Mouse (Mus musculus): ENCODE measurements around the gene A830005F24Rik.
"Not testable (repeated sequence)": the region's sequence is repeated elsewhere in the genome, so short reads cannot be mapped to it uniquely, and the experiment has no call there.

Gene A830005F24Rik

DNA sequence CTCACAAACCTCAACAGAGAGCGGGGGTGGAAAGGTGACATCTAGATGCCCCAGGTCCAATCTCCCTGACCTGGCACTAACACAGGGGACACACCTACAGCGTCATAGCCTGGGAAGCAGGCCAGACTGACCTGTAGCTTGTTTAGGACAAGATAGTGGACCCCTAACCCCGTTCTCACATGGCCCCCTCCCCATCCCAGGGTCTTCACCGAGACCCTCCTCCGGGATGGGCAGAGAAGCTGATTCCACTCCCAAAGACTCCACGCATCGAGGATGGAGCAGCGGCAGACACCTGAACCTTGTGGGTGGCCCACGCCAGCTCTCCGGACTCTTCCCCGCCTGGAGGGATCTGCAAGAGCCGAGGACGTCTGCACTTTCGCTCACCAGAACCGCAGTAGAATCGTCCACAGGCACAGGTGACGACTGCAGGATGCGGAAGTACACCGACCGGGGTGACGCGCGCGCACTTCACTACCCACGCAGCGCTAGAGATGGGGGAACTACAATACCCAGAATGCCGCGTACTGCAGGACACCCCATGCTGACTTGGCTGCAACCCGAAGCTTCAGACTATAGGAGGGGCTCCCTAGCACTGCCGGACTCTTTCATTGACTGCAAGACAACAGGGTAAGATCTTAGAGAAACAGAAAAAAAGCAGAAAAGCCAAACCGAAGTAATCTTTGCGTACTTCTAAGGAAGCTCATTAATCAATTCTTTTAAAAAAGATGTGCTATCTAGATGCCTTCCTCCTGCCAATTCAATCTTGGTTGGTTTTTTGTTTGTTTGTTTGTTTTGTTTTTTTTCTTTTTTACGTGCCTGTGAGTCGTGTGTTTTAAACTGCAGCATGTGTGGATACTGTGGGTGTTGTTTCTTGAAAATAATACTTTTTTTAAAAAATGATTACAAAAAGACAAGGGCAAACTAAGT, at the start of gene A830005F24Rik, which contains the start of gene Zfp169:
A830005F24Rik (plus strand) TSS at position 568 of the 927 bp plus-strand sequence.
Zfp169 (minus strand) TSS at position 449 of the 927 bp plus-strand sequence.
- DNase-seq (ENCODE audit: low spot score in 2 of 2): peak; percentile 87 to 93

DNA sequence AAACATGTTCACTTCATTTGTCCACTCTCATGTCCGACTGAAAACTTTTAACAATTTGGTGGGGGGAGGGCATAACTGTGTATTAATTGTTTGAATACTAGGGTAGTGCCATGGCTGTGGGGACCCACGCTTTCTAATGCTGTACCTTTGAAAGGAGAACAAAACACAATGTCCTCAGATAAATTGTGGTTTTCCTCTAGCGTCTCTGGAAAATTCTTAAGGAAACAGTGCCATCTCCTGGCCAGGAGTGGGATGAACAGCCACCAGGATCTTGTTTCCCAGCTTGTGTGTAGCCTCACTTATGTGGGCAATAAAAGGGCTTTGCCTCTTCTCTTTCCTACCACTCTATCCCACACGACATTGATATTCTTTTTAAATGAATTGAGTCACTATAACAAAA, 49.2 kb upstream of the A830005F24Rik start:
- DNase-seq (ENCODE audit: low spot score in 2 of 2): peak; percentile 47 to 49

DNA sequence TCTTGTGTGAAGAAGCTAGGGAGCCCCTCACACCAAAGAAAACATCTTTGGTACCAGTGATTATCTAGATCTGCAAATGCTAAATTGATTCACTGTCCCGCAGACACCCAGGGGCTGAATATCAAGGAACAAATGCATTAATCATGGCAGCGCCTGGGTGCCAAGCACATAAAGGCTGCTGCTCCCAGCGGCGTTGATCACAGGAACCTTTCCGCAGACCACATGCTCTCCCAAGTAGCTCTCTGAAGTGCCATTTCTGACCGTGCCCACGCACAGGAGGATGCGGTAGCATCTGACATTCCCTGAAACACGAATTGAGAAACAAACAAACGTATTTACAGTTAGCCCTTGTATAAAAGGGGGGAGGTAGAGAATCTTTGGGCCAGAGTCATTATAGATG, 47.2 kb upstream of the A830005F24Rik start:
- no peak for DNase-seq (ENCODE audit: low spot score in 2 of 2)

DNA sequence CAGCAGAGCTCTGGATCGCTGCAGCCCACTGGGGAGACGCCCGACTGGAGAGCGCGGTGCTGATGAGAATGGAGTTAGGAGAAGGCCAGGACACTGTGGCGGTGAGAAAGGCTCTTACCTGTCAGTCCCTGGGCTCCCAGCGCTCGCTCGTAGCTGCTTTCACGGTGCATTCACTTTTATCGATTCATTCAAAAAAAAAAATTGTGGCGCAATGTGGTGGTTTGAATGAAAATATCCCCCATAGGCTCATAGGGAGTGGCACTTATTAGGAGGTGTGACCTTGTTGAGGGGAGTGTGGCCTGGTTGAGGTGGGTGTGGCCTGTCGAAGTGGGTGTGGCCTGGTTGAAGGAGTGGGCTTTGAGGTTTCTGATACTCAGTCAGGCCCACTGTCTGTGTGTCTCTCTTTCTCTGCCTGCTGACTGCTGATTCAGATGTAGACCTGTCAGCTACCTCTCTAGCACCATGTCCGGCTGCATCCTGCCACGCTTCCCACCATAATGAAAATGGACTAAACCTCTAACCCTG, 44.7 kb upstream of the A830005F24Rik start:
- no peak for DNase-seq (ENCODE audit: low spot score in 2 of 2)

DNA sequence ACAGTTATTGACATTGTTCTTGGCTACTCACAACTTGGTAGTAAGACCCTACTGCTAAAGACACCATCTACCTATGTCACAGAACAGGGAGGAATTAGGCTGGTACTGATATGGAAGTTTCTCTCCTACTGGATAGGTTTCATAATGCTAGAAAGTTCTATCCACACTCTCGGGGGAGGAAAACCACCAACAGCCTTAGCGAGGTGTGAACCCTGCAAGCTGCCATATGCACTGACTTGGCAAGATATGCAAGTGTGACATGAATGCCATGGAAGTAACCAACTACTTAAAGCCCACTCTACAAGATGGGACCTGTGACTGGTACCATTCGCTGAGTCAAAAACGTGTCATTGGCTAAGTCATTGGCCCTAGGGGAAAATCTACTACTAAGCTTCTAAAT, 29.8 kb upstream of the A830005F24Rik start:
- DNase-seq (ENCODE audit: low spot score in 2 of 2): no peak

DNA sequence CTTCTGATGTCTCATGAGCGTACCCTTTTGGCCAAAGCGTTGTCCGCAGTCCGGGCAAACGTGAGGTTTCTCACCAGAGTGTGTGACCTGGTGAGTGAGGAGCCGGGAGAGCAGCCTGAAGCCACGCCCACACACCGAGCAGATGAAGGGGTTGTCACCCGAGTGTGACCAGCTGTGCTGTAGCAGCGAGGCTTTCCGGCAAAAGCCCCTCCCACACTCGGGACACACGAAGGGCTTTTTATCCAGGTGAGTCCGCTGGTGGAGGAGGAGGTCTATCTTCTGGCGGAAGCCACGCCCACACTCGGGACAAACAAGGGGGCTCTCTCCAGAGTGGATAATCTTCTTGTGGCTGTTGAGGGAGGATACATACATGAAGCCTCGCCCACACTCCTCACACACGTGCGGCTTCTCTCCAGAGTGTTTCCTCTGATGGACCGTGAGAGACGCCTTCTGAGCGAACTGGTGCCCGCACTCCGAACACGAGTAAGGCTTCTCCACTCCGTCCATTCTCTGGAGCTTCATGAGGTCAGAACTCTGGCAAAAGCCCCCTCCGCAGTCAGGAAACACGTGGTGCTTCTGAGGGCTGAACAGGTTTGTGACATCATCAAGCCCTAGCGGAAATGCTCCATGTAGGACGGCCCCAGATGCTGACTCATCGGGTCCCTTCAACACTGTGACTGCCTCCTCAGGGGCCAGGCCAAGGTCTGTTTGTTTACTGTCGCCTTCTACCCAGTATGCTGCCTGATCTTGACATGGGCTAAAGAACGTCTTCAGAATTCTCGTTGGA, 22.8 kb upstream of the A830005F24Rik start:
- DNase-seq (ENCODE audit: low spot score in 2 of 2): no peak

DNA sequence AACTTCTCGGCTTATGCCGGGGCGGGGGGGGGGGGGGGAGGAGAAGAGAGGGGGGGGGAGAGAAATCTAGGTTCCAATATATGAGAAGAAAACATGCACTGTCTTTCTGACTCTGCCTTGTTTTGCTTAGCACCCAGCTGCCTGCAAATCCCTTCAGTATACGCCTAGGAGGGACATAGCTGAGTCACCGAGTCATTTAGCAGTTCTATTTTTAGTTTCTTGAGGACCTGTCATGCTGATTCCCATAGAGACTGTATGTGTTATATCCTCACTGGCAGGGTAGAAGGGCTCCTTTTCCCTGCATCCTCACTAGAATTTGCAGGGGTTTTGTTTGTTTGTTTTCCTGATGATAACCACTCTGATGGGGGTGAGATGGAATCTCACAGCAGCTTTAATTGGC, 20.2 kb upstream of the A830005F24Rik start:
- peak in 1 of 2 experiments; percentile 12 for DNase-seq (ENCODE audit: low spot score in 2 of 2)

DNA sequence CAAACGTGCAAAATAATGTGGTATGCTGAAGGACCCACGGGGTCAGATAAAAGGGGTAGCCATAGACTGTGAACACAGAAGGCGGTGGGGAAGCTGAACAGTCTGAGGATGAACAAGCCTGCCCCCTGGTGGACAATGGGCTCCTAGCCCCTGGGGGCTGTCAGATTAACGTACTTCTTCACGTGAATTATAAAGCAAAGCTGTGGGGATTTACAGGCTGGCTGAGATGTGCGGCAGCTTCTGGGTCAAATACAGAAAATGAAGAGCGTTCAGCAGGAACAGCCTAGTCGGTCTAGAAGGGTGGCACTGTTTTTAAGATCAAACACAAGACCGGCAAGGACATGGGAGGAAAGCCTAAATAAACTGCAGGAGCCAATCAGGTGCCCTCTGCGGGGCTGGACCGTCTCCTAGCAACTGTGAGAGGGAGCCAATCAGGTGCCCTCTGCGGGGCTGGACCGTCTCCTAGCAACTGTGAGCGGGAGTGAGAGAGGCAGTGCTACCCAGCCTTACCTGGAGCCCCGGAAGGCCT, 15.6 kb upstream of the A830005F24Rik start:
- peak; percentile 73 to 75 for DNase-seq (ENCODE audit: low spot score in 2 of 2)

DNA sequence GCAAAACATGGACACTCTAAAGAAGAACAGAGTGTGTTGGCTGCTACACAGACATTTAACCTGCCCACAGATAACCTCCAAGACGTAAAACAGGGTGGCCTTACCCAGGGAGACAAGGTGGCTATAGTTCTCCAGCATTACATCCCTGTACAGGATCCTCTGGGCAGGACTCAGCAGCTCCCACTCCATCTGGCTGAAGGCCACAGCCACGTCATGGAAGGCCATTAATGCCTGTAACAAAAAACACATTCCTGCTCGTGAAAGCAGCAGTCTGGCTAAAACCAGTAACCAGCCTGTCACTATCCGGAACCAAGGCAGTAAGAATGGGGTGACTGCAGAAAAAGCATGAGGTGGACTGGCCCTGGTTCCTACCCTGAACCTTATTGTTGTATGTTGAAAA, 14.7 kb upstream of the A830005F24Rik start:
- no peak for DNase-seq (ENCODE audit: low spot score in 2 of 2)

DNA sequence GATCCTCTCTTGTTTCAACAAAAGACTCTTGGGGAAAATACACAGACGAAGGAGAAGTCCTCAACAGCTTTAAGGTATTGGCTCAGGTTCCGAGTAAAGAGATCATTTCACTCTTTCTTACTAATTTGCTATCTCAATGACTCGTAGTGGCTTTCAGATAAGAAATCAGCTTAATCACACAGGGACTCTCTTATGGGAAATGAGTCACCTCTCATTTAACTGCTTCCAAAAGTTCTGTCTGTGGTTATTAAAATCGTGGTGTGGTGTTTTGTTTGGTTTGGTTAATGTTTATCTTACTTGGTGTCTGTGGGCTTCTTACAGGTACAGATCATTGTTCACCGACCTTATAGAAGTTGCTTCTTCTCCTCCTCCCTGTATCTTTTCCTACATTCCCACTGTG, 10.9 kb upstream of the A830005F24Rik start:
- no peak for DNase-seq (ENCODE audit: low spot score in 2 of 2)

DNA sequence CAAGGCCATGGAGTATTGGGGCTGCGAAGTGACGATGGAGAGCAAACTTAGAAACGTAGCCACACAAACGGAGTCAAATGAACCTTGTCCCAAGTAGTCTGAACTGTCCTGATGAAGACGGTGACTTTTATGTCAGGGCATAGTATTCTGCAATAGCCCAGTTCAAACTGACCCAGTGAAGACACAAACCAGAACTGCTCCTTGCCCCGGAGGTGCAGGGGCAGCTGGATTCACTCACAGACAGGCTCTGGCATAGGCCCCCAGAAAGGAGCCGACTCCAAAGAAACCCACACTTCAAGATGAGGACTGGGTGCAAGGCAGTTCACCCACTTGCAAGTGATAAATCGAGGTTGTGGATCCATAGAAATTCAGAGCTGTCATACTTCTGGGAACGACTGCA, 4.7 kb upstream of the A830005F24Rik start:
- no peak for DNase-seq (ENCODE audit: low spot score in 2 of 2)

DNA sequence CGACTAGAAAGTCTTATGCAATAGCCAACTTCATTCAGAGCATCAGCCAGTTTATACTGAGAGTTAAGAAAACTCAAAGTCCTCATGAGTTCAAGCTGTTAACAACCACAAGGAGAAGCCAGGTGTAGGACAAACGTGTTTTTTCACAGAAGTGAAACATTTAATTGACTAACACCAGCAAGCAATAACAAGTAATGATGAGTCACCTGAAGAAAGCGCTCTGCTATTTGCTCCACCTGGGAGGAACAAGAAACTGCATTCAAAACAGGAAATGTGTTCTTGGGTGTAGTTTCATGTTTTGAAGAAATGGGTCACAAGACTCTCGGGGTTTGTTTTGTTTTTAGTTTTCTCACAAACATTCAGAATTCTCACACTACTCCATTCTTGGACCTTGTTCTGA, 2.5 kb downstream of the A830005F24Rik start:
- DNase-seq (ENCODE audit: low spot score in 2 of 2): no peak

DNA sequence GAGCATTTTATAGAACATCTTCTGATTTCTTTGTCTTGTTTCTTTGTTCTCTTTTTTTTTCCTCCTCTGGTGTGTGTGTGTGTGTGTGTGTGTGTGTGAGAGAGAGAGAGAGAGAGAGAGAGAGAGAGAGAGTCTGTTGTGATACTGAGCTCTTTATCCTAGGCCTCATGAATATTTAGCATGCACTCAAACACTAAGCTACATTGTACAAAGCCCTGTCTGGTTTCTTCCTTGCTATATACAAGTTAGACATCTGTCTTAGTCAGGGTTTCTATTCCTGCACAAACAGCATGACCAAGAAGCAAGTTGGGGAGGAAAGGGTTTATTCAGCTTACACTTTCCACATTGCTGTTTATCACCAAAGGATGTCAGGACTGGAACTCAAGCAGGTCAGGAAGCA, 5.8 kb downstream of the A830005F24Rik start:
- DNase-seq (ENCODE audit: low spot score in 2 of 2): not testable (repeated sequence)

DNA sequence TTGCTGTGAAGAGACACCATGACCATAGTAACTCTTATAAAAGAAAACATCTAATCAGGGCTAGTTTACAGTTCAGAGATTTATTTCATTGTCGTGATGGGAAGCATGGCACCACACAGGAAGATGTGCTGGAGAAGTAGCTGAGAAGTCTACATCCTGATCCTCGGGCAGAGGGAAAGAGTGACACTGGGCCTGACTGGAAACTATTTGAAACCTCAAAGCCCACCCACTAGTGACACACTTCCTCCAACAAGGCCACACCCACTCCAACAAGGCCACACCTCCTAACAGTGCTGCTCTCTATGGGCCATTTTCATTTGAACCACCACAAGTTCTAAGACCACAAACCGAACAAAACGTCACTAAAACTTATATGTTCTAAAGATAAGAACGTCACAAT, 12.4 kb downstream of the A830005F24Rik start:
- DNase-seq (ENCODE audit: low spot score in 2 of 2): no peak

DNA sequence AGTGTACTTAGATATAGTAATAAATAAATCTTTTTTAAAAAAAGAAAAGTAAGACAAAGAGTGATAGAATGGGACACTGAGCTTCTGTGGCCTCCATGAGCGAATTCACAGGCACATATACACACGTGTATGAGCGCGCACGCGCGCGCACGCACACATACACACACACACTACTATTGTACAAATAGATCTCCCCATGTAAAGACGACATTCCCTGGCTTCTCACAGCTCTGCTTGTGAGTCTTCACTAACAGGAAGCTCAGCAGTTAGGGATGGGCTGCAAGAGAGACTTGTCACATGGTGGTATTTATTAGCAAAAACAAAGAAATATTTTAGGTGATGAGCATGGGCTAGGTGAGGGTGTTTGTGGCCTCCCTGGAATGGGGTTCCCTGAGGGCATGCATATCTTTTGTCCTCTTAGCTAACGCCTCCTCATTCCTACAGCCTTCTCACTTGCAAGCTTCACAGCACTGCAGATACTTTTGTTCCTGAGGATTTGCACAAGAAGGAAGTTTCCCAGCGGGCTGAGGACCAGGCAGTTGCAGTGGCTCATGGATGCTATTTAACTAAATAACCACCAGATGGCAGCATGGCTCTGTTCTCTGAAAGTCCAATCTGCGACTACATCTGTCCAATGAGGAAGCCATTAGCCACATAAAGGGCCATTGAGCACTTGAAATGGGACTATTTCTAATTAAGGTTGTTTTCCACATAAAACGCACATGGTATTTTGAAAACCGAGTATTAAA, 14.9 kb downstream of the A830005F24Rik start:
- DNase-seq (ENCODE audit: low spot score in 2 of 2): peak; percentile 49 to 67

DNA sequence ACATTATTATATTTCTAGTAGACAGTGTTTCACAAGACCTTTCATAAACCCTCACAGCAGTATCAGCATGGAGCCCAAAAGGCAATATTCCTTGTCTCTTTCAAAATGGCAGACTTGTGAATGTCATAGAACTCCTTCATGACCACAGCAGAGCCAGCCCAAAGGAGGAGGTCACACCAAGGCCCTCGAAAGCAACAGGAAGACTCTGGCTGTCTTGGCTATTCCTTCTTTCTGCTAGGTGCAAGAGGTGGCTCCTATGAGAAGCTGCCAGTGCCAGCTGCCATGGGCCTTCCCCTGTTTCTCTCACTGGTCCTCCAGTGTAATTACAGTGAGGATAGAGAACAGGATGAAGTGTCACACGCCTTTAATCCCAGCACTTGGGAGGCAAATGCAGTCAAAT, 15.7 kb downstream of the A830005F24Rik start:
- no peak for DNase-seq (ENCODE audit: low spot score in 2 of 2)

DNA sequence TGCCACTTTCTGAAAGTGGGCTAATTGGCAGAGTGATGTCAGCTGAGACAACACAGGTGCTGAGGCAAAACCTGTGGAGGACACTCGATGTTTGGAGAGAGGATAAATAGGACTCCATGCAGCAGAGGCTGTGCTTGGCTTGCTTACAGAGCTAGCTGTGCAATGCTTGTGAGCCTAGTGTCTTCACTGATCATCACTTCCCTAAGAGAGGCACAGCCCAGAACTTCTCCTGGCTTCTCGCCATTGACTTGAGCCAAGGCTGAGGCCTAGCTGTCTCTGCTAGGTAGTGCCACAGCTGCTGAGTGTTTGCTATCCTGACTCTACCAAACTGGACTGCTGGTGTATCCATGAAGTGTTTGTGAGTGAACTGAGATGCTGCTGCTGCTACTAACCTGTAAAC, 17.3 kb downstream of the A830005F24Rik start:
- DNase-seq (ENCODE audit: low spot score in 2 of 2): no peak

DNA sequence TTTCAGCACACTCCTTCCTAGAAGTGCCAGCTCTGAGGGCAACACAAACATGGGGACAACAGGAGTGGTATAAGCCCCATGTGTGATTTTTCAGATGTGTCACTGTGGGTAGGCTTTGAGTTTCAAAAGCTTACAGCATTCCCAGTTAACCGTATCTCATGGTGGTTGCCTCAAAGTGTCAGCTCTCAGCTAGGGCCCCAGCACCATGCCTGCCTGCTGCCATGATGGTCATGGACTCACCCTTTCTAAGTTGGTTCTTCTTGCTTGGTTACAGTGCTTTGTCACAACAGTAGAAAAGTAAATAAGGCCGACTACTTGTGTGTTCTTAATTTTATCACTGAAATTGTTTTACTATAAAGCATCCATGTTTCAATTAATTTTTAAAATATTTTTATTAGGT, 18.1 kb downstream of the A830005F24Rik start:
- DNase-seq (ENCODE audit: low spot score in 2 of 2): no peak

DNA sequence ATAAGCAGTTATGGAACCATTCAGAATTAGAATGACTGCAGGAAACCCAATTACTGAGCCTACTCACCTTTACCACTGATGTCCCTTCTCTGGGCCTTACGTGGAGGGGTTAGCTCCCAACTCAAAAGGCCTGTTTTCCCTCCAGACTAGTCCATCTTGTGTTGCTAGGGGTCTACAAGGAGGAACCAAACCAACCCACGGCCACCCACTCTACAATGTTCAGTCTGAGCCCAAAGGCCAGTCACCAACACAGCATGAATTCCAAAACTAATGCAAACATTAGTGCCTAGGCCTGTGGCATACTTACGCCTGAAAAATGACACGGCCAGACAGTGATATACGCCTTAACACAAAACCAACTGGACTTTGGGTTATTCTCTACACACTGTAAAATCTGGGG, 20.1 kb downstream of the A830005F24Rik start:
- DNase-seq (ENCODE audit: low spot score in 2 of 2): no peak

DNA sequence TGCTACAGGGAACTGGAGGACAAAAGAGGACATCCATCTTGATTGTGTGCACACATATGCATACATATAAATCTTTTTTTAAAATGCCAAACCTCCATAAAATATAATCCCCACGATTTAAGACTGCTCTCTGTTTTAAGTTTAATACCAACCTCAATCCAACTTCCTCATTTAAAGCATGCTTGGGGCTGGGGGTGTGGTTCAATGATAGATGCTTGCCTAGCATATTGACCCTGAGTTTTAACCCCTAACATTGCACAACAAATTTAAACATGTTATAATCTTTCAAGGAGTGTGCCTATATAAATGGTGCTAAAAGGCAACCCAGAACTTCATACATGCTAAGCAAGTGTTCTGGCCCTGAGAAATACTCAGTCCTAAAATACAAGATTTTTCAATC, 27.1 kb downstream of the A830005F24Rik start:
- DNase-seq (ENCODE audit: low spot score in 2 of 2): no peak

DNA sequence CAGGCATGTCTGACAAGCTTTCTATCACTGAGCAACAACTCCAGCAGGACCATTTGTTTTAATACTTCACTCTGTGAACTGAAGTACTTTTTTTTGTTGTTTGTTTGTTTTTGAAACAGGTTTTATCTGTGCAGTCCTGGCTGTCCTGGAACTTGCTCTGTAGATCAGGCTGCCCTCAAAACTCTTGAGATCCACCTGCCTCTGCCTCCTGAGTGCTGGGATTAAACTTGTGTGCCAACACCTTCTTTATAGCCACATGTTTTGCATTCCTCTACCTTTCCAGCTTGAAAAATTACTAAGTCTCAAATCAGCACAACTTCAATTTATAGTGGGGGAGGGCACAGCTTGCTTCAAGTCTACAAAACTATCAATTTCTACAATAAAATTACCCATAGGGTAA, 31.0 kb downstream of the A830005F24Rik start:
- no peak for DNase-seq (ENCODE audit: low spot score in 2 of 2)

All from right cerebral cortex, postnatal 36 days (tissue).